Mouse (Mus musculus): ENCODE measurements around the gene AU018091. TPM values are rescaled to one million over a fixed set of nuclear protein-coding genes. Genes with fewer than 3 reads are reported as not detected.
"Not testable (repeated sequence)": the region's sequence is repeated elsewhere in the genome, so short reads cannot be mapped to it uniquely, and the experiment has no call there.

AU018091 gene
- not detected for total RNA-seq (2021)
- long read RNA-seq, experiment 1, result 0 reads
- long read RNA-seq, experiment 2, result 0 reads

GRCm38 (mm10) chr7:3168925-3169324 is at the start of gene AU018091:
AU018091 (minus strand) TSS chr7:3169203.
- DNase-seq, result no peak

GRCm38 (mm10) chr7:3217546-3218056 is 48.6 kb upstream of the AU018091 start:
- DNase-seq, result no peak

GRCm38 (mm10) chr7:3216331-3216730 is 47.3 kb upstream of the AU018091 start:
- no peak for DNase-seq

GRCm38 (mm10) chr7:3213557-3213956 is 44.6 kb upstream of the AU018091 start:
- DNase-seq, result no peak

GRCm38 (mm10) chr7:3213156-3213555 is 44.2 kb upstream of the AU018091 start:
- DNase-seq, result no peak

GRCm38 (mm10) chr7:3212002-3212790 is 43.2 kb upstream of the AU018091 start:
- DNase-seq, result no peak

- no peak for DNase-seq
These were observed 42.5 kb upstream of the AU018091 start for GRCm38 (mm10) chr7:3211518-3211917.

GRCm38 (mm10) chr7:3210605-3211004 is 41.6 kb upstream of the AU018091 start:
- DNase-seq, result no peak

- DNase-seq, result no peak
These were observed 37.5 kb upstream of the AU018091 start for GRCm38 (mm10) chr7:3206520-3206919.

- no peak for DNase-seq
These were observed 35.6 kb upstream of the AU018091 start for GRCm38 (mm10) chr7:3204628-3205027.

- DNase-seq, result peak in 1 of 2 experiments; percentile 13
These were observed 34.9 kb upstream of the AU018091 start for GRCm38 (mm10) chr7:3203890-3204289.

- no peak for DNase-seq
These were observed 32.2 kb upstream of the AU018091 start for GRCm38 (mm10) chr7:3201134-3201705.

GRCm38 (mm10) chr7:3198884-3199283 is 29.9 kb upstream of the AU018091 start:
- no peak for DNase-seq

- DNase-seq, result no peak
These were observed 26.8 kb upstream of the AU018091 start for GRCm38 (mm10) chr7:3195850-3196249.

- no peak for DNase-seq
These were observed 25.5 kb upstream of the AU018091 start for GRCm38 (mm10) chr7:3194531-3194930.

- DNase-seq, result peak; percentile 8 to 49
These were observed 24.9 kb upstream of the AU018091 start for GRCm38 (mm10) chr7:3193905-3194304.

- no peak for DNase-seq
These were observed 24.1 kb upstream of the AU018091 start for GRCm38 (mm10) chr7:3193049-3193632.

- no peak for DNase-seq
These were observed 23.0 kb upstream of the AU018091 start for GRCm38 (mm10) chr7:3191971-3192498.

- not testable (repeated sequence) for DNase-seq
These were observed 17.7 kb upstream of the AU018091 start for GRCm38 (mm10) chr7:3186726-3187125.

- no peak for DNase-seq
These were observed 17.1 kb upstream of the AU018091 start for GRCm38 (mm10) chr7:3186136-3186535.

- no peak for DNase-seq
These were observed 15.4 kb upstream of the AU018091 start for GRCm38 (mm10) chr7:3184394-3184793.

GRCm38 (mm10) chr7:3180958-3181357 is 12.0 kb upstream of the AU018091 start:
- DNase-seq, result not testable (repeated sequence)

- no peak for DNase-seq
These were observed 707 bp downstream of the AU018091 start for GRCm38 (mm10) chr7:3168296-3168695.

Measured in heart, adult 18-20 months (tissue).